Mouse (Mus musculus): Measurements from ENCODE around the gene Thrsp.

GRCm38 (mm10) chr7:97427778-97428420 lies 10.4 kb upstream of the Thrsp start:
- TF ChIP-seq GATA1 (IDR thresholded peaks at IDR 0.05; ENCODE audit: low read length) (no peak), TAL1 (IDR thresholded peaks at IDR 0.05; ENCODE audit: low read length) (no peak)

Data from erythroblast, embryonic 14.5 days (primary cell).